Mouse (Mus musculus): ENCODE measurements around the gene Haghl.

The Haghl gene

DNA sequence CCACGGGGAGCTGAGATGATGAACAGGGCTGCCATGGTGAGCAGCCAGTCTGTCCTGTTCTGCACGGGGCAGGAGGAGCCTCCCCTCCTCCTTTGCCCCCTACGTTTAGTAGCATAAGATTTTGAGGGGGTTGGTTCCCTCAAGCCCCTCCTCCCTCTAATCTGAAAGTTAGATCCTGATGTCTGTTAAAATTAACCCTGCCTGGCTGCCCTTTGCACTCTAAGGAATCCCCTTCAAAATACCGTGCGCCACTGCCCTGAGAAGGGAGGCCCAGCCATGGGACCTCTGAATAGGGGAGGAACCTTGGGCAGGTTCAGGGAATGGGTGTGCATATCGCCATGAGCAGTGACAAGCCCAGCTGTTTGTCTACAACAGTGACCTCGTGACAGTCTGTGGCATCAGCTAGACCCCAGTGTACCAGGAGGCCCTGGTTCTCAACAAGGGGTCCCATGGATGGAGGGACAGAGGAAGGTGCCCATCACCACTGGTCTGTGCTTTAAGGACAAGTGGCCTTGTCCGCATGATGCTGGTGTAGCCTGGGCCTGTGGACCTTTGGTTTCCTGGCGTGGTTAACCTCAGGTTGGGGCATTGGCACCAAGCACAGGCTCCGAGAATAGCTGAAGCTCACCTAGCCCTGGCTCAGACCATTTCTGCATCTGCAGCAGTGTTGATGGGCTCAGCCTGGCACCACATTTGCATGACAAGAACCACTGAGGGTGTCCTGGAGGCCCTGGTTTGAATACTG lies 10.0 kb downstream of the Haghl start:
- no peak for TF ChIP-seq GATA4 (IDR thresholded peaks at IDR 0.05; ENCODE audit: insufficient replicate concordance, low read length)

DNA sequence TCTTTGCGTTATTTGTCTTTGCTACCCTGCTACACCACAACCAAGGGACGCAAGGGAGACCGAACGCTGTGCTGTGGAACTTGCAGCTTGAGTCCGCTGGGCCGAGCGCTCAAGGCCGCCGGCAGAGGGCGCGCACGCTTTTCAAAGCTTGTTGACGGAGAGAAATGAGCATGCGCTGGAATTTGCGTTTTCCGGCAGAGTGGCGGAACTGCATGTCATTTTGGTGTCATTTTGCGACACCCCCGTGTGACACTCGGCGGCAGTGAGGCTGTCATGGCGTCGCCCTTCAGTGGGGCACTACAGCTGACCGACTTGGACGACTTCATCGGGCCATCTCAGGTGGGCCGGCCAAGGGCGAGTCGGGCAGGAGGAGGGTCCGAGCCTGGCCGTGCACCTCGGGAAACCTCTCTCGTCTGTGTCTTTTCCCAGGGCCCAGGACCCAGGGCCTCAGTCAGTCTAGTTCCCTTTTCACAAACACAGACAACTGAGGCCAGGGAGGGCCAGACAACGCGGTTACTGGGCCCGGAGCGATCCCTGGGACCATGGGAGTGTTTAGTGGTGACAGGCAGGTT lies 11.8 kb downstream of the Haghl start, which contains the start of gene Narfl:
Gene Narfl, plus strand, starts transcription at position 228 of the 572 bp plus-strand sequence.
- no peak; the same call in 1 of the 2 replicates for TF ChIP-seq GATA4 (IDR thresholded peaks at IDR 0.05; ENCODE audit: insufficient replicate concordance, low read length)

DNA sequence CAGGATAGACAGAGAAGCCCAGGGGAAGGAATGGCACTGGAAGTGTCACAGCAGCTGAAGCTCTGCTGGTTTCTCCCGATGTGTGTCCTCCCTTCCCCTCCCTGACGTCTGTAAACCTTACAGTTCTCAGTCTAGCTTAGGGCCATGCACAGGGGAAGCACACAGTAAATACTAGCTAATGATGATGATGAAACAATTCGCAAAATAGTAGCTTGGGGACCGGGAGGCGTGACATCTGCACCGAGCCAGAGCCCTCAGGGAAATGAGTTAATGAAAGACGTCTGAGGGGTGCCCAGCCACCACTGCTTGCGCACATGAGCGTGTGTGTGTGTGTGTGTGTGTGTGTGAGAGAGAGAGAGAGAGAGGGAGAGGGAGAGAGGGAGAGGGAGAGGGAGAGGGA lies 16.1 kb downstream of the Haghl start:
- no peak for TF ChIP-seq GATA4 (IDR thresholded peaks at IDR 0.05; ENCODE audit: insufficient replicate concordance, low read length)

DNA sequence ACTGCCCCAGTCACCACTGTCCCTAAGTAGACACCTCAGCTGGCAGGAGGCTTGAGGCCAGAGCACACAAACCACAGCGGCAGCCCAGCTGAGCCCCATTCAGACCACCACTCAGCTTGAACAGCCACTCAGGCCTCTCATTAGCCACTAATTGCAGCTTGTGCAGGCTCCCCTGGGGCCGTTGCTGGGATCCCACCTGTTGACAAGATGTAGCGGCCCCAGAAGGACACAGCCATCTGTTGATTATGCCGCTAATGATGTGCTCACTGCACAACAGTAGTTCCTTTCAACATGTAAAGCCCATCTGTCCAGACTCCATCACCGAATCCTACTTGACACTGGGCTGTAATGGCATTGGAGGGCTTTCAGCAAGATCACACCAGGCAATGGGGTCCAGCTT lies 19.6 kb downstream of the Haghl start:
- TF ChIP-seq GATA4 (IDR thresholded peaks at IDR 0.05; ENCODE audit: insufficient replicate concordance, low read length) = no peak

DNA sequence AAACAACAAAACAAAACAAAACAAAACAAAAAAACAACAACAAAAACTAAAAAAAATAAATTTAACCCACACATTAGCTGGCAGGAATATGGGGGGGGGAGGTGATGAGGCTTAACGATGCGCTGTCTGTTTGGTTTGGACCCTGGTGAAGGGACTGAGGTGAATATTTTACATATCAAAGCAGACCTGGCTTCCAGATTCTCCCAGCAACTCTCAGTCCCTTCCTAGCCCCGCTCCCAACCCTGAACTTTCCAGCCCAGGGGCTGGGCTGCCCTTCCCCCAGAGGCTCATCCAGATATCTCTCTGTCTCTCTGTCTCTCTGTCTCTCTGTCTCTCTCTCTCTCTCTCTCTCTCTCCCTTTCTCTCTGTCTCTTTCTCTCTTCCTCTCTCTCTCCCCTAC lies 22.9 kb downstream of the Haghl start:
- TF ChIP-seq GATA4 (IDR thresholded peaks at IDR 0.05; ENCODE audit: insufficient replicate concordance, low read length) = no peak

DNA sequence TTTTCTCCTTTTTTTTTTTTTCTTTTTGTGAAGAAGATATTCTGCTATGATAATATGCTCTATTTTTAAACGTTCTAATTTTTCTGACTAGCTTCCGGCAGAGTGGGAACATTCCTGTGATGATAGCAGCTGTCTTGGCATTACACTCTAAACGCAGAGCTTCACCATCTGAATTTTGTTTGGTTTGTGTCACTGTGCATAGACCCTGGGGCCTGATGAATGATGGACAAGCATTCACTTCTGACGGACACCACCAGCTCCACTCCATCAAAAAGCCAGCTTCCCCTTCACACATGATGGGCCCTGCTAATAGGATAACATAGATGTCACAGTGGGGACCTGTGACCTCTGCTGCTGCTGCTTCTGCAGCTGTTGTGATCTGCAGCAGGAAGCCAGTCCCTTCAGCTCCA lies 23.9 kb downstream of the Haghl start:
- no peak for TF ChIP-seq GATA4 (IDR thresholded peaks at IDR 0.05; ENCODE audit: insufficient replicate concordance, low read length)

DNA sequence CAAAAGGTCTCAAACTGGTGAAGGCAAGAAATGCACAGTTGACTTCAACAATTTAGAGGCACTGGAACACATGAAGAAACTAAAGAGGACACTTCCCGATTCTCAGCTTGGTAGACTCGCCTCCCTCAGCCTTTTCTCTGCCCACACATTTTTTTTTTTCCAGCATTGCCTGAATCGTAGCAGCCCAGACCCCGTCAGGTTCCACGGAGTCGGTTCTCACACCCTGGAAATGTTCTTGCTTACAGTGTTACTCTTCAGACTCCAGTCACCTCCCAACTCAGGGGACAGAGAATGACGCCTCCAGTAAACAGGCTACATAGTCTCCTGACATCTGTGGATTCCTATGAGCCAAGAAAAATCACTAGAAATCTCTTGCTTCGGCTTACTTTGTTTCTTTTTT lies 25.3 kb downstream of the Haghl start:
- TF ChIP-seq GATA4 (IDR thresholded peaks at IDR 0.05; ENCODE audit: insufficient replicate concordance, low read length) = no peak

DNA sequence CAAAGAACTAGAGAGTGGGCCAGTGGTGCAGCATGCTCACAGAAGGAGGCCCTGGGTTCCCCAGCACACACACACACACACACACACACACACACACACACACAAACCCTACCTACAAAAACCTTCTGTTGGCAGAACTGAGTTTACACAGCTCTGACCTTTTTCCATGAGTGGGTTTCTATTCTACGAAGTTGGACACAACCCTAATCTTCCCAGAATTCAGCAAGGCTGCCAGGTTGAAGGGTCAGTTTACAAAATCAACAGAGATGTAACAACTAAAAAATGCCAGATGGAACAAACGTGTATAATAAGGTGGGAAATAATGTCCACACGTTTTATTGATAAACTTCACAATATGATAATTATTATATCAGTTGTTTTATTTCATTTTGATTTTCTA lies 27.8 kb downstream of the Haghl start:
- no peak for TF ChIP-seq GATA4 (IDR thresholded peaks at IDR 0.05; ENCODE audit: insufficient replicate concordance, low read length)

DNA sequence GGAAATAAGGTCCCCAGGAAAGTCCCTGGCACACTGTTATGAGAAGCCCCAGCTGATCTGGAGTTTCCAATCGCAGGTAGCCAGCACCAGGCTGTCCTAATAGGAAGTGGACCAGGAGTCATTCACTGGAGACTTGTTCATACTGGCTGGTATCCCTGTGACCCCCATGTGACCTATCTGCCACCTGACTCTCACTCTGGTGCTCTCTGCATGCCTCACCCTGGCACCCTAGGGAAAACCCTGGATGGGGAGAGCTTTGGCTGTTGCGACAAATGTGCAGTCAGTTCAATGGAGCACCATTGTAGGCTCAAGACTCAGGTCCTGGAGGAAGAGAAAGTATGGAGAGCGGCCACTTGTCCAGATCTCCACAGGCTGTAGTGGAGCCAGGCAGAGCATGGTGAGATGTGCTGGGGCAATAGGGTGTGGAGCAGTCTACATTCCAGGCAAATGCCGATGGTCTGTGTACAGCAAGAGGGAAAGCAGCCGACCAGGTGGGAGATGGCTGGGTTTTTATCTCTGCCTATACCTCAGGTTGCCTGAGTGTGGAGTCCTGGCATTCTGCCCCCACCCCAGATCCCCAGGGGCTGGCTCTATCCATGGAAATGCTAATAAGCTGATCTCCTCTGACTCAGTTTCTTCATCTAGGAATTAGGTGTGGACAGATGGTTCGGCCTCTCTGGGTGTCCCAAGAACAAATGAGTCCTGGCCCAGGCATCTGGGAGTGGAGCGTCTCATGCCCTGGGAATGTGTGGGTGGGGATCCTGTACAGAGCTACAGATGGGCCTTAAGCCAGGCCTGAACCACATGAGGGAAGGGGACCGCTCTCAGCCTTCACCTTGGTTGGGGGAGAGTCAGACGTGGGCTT lies 28.9 kb downstream of the Haghl start:
- TF ChIP-seq GATA4 (IDR thresholded peaks at IDR 0.05; ENCODE audit: insufficient replicate concordance, low read length) = no peak

DNA sequence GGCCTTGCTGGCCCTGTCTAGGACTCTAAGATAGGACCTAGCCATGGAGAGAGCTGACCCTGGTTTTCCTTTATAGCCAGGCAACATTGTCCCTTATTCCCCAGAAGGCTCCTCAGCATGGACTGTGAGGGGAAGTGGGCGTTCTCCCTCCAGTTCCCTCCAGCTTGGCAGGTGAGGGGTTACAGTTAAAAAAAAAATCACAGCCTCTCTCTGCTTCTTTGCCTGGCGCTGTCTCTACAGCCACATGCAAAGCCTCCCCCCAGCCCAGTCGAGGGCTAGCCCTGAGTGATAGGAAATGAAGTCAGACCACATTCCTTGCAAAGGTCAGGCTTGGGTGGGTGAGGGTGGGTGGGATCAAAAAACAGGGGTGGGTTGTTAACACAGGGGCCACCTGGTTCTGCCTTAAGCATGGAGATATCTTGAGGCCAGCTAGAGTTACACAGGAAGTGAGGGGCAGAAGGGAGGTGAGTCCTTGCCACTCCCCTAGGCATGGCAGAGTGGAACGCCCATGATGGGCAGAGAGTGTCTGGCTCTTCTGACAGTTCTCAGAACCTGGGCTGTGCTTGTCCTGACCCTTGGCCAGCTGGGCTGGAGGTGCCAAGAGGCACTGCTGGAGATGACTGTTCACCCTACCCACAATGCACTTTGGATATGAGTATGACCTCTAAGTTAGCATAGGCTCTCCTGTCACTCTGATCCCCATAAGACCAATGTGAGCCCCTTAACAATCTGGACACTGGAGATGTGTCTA lies 29.7 kb downstream of the Haghl start:
- TF ChIP-seq GATA4 (IDR thresholded peaks at IDR 0.05; ENCODE audit: insufficient replicate concordance, low read length) = no peak

DNA sequence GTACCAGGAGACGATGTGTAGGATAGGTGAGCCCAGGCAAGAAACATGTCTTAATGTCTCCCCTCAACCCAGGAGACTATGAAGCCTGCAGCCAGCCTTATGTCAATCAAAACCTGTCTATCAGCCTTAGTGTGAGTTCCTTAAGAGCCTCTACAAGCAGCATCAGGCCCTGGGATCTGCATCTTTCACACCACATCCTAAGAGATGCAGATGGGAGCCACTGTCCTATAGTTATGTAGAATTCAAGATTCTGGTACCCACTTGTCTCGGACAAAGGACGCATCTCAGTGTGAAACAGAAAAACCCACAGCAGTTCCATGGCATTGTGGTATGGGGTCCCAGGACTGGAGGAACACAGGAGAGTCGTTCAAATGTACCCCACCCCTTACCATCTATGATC lies 30.4 kb downstream of the Haghl start:
- TF ChIP-seq GATA4 (IDR thresholded peaks at IDR 0.05; ENCODE audit: insufficient replicate concordance, low read length) = no peak

DNA sequence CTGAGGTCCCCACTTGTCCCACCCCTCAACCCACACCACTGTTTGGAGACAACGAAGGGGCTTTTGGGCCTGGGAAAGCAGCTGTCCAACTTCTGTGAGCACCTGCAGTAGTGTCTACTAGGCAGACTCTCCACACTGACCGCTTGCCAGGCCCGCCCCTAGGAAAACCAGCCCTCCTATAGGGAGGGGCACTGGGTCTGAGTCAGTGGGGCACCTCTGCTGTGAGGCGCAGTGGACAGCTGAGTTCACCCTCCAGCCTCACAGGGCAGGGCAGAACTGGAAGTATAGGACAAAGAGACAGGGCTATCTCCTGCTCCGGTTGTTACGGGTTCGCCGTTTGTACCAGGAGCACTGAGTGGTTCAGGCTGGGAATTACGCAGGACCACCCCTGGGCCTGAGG lies 31.2 kb downstream of the Haghl start, which contains the start of gene Msln:
Gene Msln, minus strand, starts transcription at position 138 of the 400 bp plus-strand sequence.
- TF ChIP-seq GATA4 (IDR thresholded peaks at IDR 0.05; ENCODE audit: insufficient replicate concordance, low read length) = no peak

DNA sequence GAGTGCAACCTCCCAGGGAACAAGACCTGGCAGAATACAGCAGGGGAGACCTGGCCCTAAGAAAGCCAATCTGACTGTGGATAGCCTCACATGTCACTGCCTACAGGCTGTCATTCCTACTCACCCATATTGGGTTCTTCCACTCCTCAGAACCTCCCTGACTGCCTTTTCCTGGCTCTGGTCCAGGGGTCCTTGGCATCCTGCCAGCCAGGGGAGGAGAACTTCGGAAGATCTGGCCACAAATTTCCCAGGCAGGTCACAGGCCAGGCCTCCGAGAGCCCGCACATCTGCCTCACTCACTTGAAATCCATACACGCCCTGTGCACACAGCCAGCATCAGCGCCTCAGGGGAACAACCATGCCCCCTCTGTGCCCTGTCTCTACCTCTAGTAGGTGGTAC lies 34.0 kb downstream of the Haghl start:
- TF ChIP-seq GATA4 (IDR thresholded peaks at IDR 0.05; ENCODE audit: insufficient replicate concordance, low read length) = no peak

DNA sequence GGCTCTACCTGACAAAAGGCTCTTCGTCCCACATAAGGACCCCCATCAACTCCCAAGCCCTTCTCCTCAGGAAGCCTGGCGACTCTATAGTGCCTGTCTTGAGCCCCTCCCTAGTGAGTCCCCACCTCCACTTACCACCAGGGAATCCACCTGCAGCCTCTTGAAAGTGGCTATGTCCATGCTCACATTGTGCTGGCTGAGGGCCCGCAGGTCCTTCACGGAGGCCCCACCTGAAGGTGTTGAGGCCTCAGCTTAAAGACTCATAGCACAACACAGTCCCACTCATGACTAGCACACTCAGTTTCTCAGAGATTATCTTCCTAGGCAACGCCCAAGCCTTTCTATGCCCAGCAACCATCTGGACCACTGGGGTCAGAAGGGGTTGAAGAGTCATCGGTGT lies 36.2 kb downstream of the Haghl start:
- no peak for TF ChIP-seq GATA4 (IDR thresholded peaks at IDR 0.05; ENCODE audit: insufficient replicate concordance, low read length)

DNA sequence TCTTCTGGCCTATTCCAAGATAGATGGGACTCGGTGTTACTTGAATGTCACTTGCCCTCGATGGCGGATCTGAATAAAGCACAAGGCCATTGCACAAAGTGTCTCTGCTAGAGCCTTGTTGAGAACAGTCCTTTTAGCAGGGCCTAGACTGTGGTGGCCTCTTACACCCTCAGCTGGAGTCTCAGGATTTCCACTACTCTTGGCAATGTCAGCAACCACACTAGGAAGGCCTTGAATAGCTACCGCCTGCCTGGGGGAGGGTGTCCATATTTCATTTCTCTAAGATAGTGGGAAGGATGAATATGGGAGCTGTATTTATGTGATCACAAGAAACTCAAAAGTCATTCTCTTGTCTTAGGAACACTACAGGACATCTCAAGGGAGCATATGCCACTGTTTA lies 37.2 kb downstream of the Haghl start:
- no peak for TF ChIP-seq GATA4 (IDR thresholded peaks at IDR 0.05; ENCODE audit: insufficient replicate concordance, low read length)

Data from liver, adult (tissue).